Mouse (Mus musculus): ENCODE data around the gene Capza1. TPM values are rescaled to one million over a fixed set of nuclear protein-coding genes. Genes with fewer than 3 reads are reported as not detected.

Gene Capza1
- polyA plus RNA-seq, 1 experiment from 2014 or later, result 200 TPM

DNA sequence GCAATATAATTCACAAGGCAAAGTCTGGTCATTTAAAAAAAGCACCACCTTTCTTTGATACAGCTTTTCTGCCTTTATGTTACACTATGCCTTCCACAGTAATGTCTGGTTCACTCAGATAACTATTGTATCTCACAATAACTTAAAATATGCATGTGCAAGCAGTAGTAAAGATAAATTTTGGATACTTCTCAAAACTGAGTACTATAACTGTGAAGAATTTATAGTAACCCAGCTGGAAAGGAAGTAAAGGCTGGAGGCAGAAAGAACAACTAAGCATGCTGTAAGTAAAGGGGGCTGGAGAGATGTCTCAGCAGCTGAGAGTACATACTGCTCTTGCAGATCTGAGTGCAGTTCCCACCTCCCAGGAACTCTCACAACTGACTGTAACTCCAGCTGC, 9.4 kb downstream of the Capza1 start:
- no peak for DNase-seq (ENCODE audit: low spot score)
- Histone ChIP-seq H3K9me3 (replicated peaks) (no peaks in the 10 kb centered on the region), H3K27me3 (ENCODE audit: low read depth, poor library complexity, severe bottlenecking) (no peaks in the 10 kb centered on the region), H3K4me3 (no peak overlapping the region), H3K4me1 (no peaks in the 10 kb centered on the region), H3K27ac (no peak overlapping the region), H3K36me3 (peaks cover 49% of the 10 kb centered on the region)

- no peak overlapping the region for H3K4me3 ChIP-seq
- H3K27ac ChIP-seq, result no peak overlapping the region
- no peaks in the 10 kb centered on the region for H3K4me1 ChIP-seq
- DNase-seq (ENCODE audit: low spot score), result no peak
- WGBS, result 92% methylated on average over 1 of the region's 1 CpGs
- peaks cover 49% of the 10 kb centered on the region for H3K36me3 ChIP-seq
- H3K9me3 ChIP-seq (replicated peaks), result no peaks in the 10 kb centered on the region
- no peaks in the 10 kb centered on the region for H3K27me3 ChIP-seq (ENCODE audit: low read depth, poor library complexity, severe bottlenecking)
Measured at GRCm38 (mm10) chr3:104854465-104854864, 9.8 kb downstream of the Capza1 start.

GRCm38 (mm10) chr3:104846601-104847000, 17.7 kb downstream of the Capza1 start:
- Histone ChIP-seq H3K36me3 (peaks cover 74% of the 10 kb centered on the region), H3K9me3 (replicated peaks) (no peaks in the 10 kb centered on the region), H3K4me1 (no peaks in the 10 kb centered on the region), H3K4me3 (no peak overlapping the region), H3K27me3 (ENCODE audit: low read depth, poor library complexity, severe bottlenecking) (no peaks in the 10 kb centered on the region), H3K27ac (no peak overlapping the region)
- no peak for DNase-seq (ENCODE audit: low spot score)
- 91% methylated on average over 4 of the region's 4 CpGs for WGBS

- no peak overlapping the region for H3K4me3 ChIP-seq
- H3K27me3 ChIP-seq (ENCODE audit: low read depth, poor library complexity, severe bottlenecking), result no peaks in the 10 kb centered on the region
- no peaks in the 10 kb centered on the region for H3K4me1 ChIP-seq
- H3K27ac ChIP-seq, result no peak overlapping the region
- no peaks in the 10 kb centered on the region for H3K9me3 ChIP-seq (replicated peaks)
- peaks cover 94% of the 10 kb centered on the region for H3K36me3 ChIP-seq
- 96% methylated on average over 5 of the region's 5 CpGs for WGBS
- no peak for DNase-seq (ENCODE audit: low spot score)
Measured at GRCm38 (mm10) chr3:104841049-104841448, 23.3 kb downstream of the Capza1 start.

DNA sequence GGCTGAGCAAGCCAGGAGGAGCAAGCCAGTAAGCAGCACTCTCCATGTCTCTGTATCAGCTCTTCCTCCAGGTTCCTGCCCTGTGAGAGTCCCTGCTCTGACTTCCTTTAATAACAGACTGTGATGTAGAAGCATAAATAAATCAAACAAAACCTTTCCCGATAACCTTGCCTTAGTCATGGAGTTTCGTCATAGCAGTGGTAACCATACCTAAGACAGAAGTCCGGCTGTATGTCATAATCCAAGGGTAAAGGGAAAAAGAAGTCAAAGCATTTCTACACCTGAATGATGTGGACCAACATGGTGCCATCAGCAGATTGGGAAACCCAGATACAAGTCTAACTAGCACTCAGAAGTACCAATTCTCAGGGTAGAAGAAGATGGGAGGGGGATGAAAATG, 28.5 kb downstream of the Capza1 start:
- peaks cover 94% of the 10 kb centered on the region for H3K36me3 ChIP-seq
- H3K27me3 ChIP-seq (ENCODE audit: low read depth, poor library complexity, severe bottlenecking), result no peaks in the 10 kb centered on the region
- WGBS, result 96% methylated on average over 3 of the region's 3 CpGs

GRCm38 (mm10) chr3:104822413-104822812, 41.9 kb downstream of the Capza1 start:
- no peak overlapping the region for H3K27ac ChIP-seq
- no peak overlapping the region for H3K4me3 ChIP-seq
- peaks cover 46% of the 10 kb centered on the region for H3K36me3 ChIP-seq
- DNase-seq (ENCODE audit: low spot score), result no peak
- H3K27me3 ChIP-seq (ENCODE audit: low read depth, poor library complexity, severe bottlenecking), result no peaks in the 10 kb centered on the region
- H3K9me3 ChIP-seq (replicated peaks), result no peaks in the 10 kb centered on the region
- H3K4me1 ChIP-seq, result peaks cover 14% of the 10 kb centered on the region
- WGBS, result 87% methylated on average over 3 of the region's 3 CpGs

More for the DNA sequence above, 28.5 kb downstream of the Capza1 start:
- Histone ChIP-seq H3K4me1 (no peaks in the 10 kb centered on the region), H3K9me3 (replicated peaks) (no peaks in the 10 kb centered on the region), H3K4me3 (no peak overlapping the region), H3K27ac (no peak overlapping the region)
- DNase-seq (ENCODE audit: low spot score), result no peak

DNA sequence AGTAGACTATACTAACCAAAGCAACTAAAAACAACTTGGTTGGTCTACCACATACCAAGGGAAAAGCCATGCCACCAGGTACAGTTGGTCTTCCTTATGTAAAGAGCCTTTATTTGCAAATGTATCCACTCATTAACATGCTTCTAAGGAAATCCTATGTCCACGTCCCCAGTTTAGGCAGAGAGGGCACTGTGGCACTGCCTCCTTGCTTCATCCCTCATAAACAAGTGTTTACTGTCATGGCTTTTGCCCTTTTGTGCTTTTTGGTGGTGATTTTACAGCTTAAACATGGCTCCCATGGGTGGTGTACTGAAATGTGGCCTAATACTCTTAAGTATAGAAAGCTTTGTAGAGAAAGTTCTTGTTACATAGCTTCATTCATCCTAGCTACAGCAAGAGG, 43.9 kb downstream of the Capza1 start:
- H3K9me3 ChIP-seq (replicated peaks), result no peaks in the 10 kb centered on the region
- H3K36me3 ChIP-seq, result peaks cover 35% of the 10 kb centered on the region
- no peak overlapping the region for H3K27ac ChIP-seq
- DNase-seq (ENCODE audit: low spot score), result no peak
- no peak overlapping the region for H3K4me3 ChIP-seq
- no peaks in the 10 kb centered on the region for H3K27me3 ChIP-seq (ENCODE audit: low read depth, poor library complexity, severe bottlenecking)
- 63% methylated on average over 1 of the region's 1 CpGs for WGBS
- peaks cover 24% of the 10 kb centered on the region for H3K4me1 ChIP-seq

- peaks cover 40% of the 10 kb centered on the region for H3K36me3 ChIP-seq
- no peaks in the 10 kb centered on the region for H3K9me3 ChIP-seq (replicated peaks)
- H3K4me3 ChIP-seq, result peak overlapping the region; percentile 83
- no peaks in the 10 kb centered on the region for H3K27me3 ChIP-seq (ENCODE audit: low read depth, poor library complexity, severe bottlenecking)
- peak overlapping the region; percentile 98 for H3K27ac ChIP-seq
- no peak for DNase-seq (ENCODE audit: low spot score)
- peaks cover 24% of the 10 kb centered on the region for H3K4me1 ChIP-seq
- WGBS, result 0% methylated on average over 3 of the region's 3 CpGs
Measured at GRCm38 (mm10) chr3:104818749-104819134, 45.6 kb downstream of the Capza1 start.

GRCm38 (mm10) chr3:104817991-104818748, 46.1 kb downstream of the Capza1 start, which contains the start of gene Mov10:
TSS of gene Mov10 (minus strand) at chr3:104818563.
- no peaks in the 10 kb centered on the region for H3K27me3 ChIP-seq (ENCODE audit: low read depth, poor library complexity, severe bottlenecking)
- under 1% methylated on average over 40 of the region's 40 CpGs for WGBS
- H3K4me3 ChIP-seq, result peak within 1 kb of the TSS; percentile 83
- DNase-seq (ENCODE audit: low spot score), result peak; percentile 86
- peaks cover 46% of the 10 kb centered on the region for H3K36me3 ChIP-seq
- H3K9me3 ChIP-seq (replicated peaks), result no peaks in the 10 kb centered on the region
- H3K4me1 ChIP-seq, result peaks cover 24% of the 10 kb centered on the region
- H3K27ac ChIP-seq, result peak within 1 kb of the TSS; percentile 98

GRCm38 (mm10) chr3:104817481-104817990, 46.8 kb downstream of the Capza1 start:
- no peaks in the 10 kb centered on the region for H3K27me3 ChIP-seq (ENCODE audit: low read depth, poor library complexity, severe bottlenecking)
- H3K4me3 ChIP-seq, result peak overlapping the region; percentile 83
- under 1% methylated on average over 46 of the region's 46 CpGs for WGBS
- peaks cover 43% of the 10 kb centered on the region for H3K36me3 ChIP-seq
- peak overlapping the region; percentile 98 for H3K27ac ChIP-seq
- peaks cover 24% of the 10 kb centered on the region for H3K4me1 ChIP-seq
- peak; percentile 79 for DNase-seq (ENCODE audit: low spot score)
- no peaks in the 10 kb centered on the region for H3K9me3 ChIP-seq (replicated peaks)

DNA sequence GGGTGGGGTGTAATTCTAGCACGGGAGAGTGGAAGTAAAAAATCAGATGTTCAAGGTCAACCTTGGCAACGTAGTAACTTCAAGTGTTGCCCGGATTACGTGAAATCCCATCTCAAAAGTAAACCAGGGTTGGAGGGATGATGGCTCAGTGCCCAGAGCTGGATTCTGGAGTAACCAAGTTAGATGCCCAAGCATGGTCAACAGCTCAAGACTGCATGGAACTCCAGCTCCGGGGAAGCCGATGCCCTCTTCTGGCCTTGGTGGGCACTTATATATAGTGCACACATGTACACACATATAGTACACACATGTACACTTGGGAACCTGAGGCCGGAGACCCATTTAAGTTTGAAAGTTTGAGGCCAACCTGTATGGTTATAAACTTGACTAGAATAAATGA, 48.2 kb downstream of the Capza1 start:
- H3K27ac ChIP-seq, result no peak overlapping the region
- peak overlapping the region; percentile 83; the same call in 1 of the 2 replicates for H3K4me3 ChIP-seq
- H3K4me1 ChIP-seq, result peaks cover 24% of the 10 kb centered on the region
- H3K9me3 ChIP-seq (replicated peaks), result no peaks in the 10 kb centered on the region
- no peaks in the 10 kb centered on the region for H3K27me3 ChIP-seq (ENCODE audit: low read depth, poor library complexity, severe bottlenecking)
- peaks cover 36% of the 10 kb centered on the region for H3K36me3 ChIP-seq
- no peak for DNase-seq (ENCODE audit: low spot score)
- 94% methylated on average over 7 of the region's 7 CpGs for whole genome bisulfite sequencing

- Histone ChIP-seq H3K9me3 (replicated peaks) (no peaks in the 10 kb centered on the region), H3K4me1 (peaks cover 24% of the 10 kb centered on the region)
- WGBS, result 93% methylated on average over 2 of the region's 2 CpGs
Measured at GRCm38 (mm10) chr3:104815346-104815745, 49.0 kb downstream of the Capza1 start.

GRCm38 (mm10) chr3:104814746-104815145, 49.6 kb downstream of the Capza1 start:
- Histone ChIP-seq H3K4me1 (peaks cover 24% of the 10 kb centered on the region), H3K9me3 (replicated peaks) (no peaks in the 10 kb centered on the region), H3K36me3 (peaks cover 30% of the 10 kb centered on the region), H3K27ac (no peak overlapping the region), H3K4me3 (no peak overlapping the region), H3K27me3 (ENCODE audit: low read depth, poor library complexity, severe bottlenecking) (no peaks in the 10 kb centered on the region)
- DNase-seq (ENCODE audit: low spot score), result no peak
- WGBS, result 87% methylated on average over 1 of the region's 1 CpGs

More at GRCm38 (mm10) chr3:104815346-104815745, 49.0 kb downstream of the Capza1 start:
- H3K27ac ChIP-seq, result no peak overlapping the region
- H3K27me3 ChIP-seq (ENCODE audit: low read depth, poor library complexity, severe bottlenecking), result no peaks in the 10 kb centered on the region
- H3K36me3 ChIP-seq, result peaks cover 30% of the 10 kb centered on the region
- no peak for DNase-seq (ENCODE audit: low spot score)
- no peak overlapping the region for H3K4me3 ChIP-seq

All from limb, embryonic 10.5 days (tissue).